Mouse (Mus musculus) ovary, adult 10 weeks (tissue): ENCODE data around the gene Aar2. TPM values are rescaled to one million over a fixed set of nuclear protein-coding genes. Genes with fewer than 3 reads are reported as not detected.

Experiments used
- polyA plus RNA-seq: library from polyadenylated mRNA; stranded (reverse); fragments of 350-450 nt; fragmentation: Illumina TruSeq; extraction: RNeasy Lipid Tissue Mini Kit (QIAGEN cat#74804); gene quantifications from one replicate; pipeline ENCODE4 v1.2.3, GENCODE M21; 2014

Aar2 gene
- 5.6 TPM for polyA plus RNA-seq

GRCm38 (mm10) chr2:156547123-156547891, at the start of gene Aar2:
Gene Aar2 (plus strand): TSS chr2:156547584.

GRCm38 (mm10) chr2:156613541-156614257, 66.3 kb downstream of the Aar2 start, which contains the start of gene Dlgap4:
Gene Dlgap4 (plus strand): TSS chr2:156613705.

Other genes starting within 250 kb of the Aar2 start
- gene Cnbd2, start 235.3 kb upstream of the Aar2 start, polyA plus RNA-seq: 0.48 TPM
- gene Scand1, start 234.9 kb upstream of the Aar2 start, polyA plus RNA-seq: not detected
- 7.3 TPM for gene Epb41l1, start 126.7 kb upstream of the Aar2 start, polyA plus RNA-seq
- gene Dlgap4, start 66.1 kb downstream of the Aar2 start, polyA plus RNA-seq: 10.4 TPM
- gene Myl9, start 227.8 kb downstream of the Aar2 start, polyA plus RNA-seq: 19.7 TPM